Mouse (Mus musculus): ENCODE measurements around the gene Olfr331.

DNA sequence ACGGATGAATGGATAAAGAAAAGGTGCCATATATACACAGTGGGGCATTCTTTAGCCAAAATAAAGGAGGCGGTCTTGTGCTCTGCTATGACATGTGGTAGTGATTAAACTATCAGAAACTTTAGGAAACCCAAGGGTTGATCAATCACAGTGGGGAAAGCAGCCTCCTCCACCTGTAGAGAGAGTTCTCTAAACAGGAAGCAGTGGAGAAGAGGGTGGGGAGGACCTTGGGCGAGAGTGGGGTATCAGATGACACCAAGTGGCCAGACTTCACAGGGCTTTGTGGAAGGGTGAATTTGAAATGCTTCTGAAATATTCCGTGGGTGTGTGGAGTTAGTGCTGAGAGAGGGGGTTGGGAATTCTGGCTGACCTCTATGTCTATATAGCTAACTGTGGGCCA lies 48.8 kb downstream of the Olfr331 start:
- TF ChIP-seq CTCF (IDR thresholded peaks at IDR 0.05; ENCODE audit: control insufficient read depth, insufficient read depth, insufficient replicate concordance, low read depth, low read length) (no peak), POLR2A (IDR thresholded peaks at IDR 0.05; ENCODE audit: control insufficient read depth, low read depth, low read length) (no peak)

All from testis, adult 2 months (tissue).